Mouse (Mus musculus) urinary bladder, postnatal 36 days (tissue): ENCODE results near the gene Ncbp3.

Source experiments
- DNase-seq, 2 experiments: peaks; one replicate each; pipeline ENCODE4 v3.0.0; 2022; ENCODE audit warnings: low spot score in 2 of 2, mixed read lengths in 1 of 2

Gene Ncbp3

DNA sequence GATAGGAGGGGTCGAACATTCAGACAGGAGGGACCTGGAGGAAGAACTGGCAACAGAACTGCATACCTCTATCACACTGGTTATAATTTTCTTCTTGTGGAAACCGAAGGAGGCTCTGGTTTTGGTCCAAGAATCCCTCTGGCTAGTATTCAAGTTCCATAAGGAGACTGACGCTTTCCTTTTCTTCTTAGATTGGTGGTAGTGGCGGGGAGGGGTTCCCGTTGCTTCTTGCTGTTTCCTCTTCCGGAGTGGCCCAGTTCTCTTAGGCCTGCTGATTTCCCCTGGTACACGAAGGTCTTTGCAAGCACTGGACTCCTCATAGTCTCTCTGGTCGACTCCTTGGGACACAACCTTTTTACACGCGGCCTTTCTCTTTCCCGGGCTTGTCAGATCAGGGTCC lies 89.5 kb downstream of the Ncbp3 start:
- DNase-seq: no peak

DNA sequence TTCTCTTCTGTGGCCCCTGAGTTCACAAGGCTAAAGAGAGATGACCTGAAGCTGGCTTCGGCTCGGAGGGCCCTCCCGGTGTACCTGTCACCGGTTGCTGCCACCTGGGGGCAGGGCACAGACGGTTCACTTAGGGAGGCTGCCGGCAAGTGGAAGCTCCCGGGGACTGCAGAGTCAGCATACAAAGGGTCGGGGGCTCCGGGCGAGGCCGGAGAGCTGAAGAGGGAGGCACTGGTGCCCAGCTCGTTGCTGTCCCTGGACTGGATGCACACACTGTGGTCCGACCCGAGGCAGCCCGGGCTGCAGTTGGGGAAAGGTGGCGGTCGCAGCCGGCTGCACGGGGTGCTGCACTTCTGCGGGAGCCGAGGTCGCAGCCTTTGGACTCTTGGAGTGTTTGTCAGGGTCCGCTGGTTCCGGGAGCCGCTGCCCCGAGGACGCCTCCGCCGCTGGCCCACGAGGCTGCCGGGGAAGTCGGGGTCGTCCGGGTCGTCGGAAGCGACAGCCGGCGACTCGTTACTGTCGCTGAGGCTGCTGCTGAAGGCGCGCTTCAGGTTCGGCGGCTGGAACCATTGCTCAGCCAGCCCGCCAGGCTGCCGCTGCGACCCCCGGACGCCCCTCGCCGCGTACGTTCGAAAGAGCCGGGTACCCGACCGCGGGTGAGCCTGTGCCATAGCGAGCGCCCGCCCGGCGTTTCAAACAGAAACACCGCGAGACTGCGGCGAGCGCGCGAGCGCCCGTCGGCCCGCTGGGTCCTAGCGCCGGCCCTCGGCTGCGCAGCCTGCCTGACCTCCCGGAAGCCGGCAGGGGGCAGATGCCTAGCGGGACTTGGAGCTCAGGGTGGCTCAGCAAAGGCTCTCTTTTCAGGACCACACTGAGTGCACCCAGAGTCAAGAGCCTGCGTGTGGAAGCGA lies 90.3 kb downstream of the Ncbp3 start, which contains the start of gene Haspin:
TSS of gene Haspin (minus strand) at position 704 of the 911 bp plus-strand sequence.
- DNase-seq: peak; percentile 87 to 90
